Mouse (Mus musculus) hindbrain, embryonic 12.5 days (tissue): ENCODE measurements around the gene Tbc1d10a. TPM values are rescaled to one million over a fixed set of nuclear protein-coding genes. Genes with fewer than 3 reads are reported as not detected.

Experiments used
- ATAC-seq: fragments of 200-750 bp; cut with Nextera tagmentation; 2 replicates; pipeline ENCODE4 v1.8.0; 2017; ENCODE audit warnings: moderate TSS enrichment; ENCODE audit not compliant: low FRiP score
- H3K27ac ChIP-seq: fragments of 300-500 bp; sonication (generic); 2 replicates; pipeline ENCODE4 v1.5.1; 2016; ENCODE audit warnings: mild to moderate bottlenecking
- H3K27me3 ChIP-seq: fragments of 300-500 bp; sonication (generic); 2 replicates; pipeline ENCODE4 v1.6.1; 2016; ENCODE audit warnings: mild to moderate bottlenecking
- H3K36me3 ChIP-seq: fragments of 300-500 bp; sonication (generic); 2 replicates; pipeline ENCODE4 v1.6.1; 2016; ENCODE audit warnings: mild to moderate bottlenecking
- H3K4me1 ChIP-seq: fragments of 300-500 bp; sonication (generic); 2 replicates; pipeline ENCODE4 v1.6.1; 2016
- H3K4me2 ChIP-seq: fragments of 300-500 bp; sonication (generic); replicated peaks from 2 replicates; pipeline ENCODE4 v1.6.1; 2016; ENCODE audit warnings: mild to moderate bottlenecking
- H3K4me3 ChIP-seq: fragments of 300-500 bp; sonication (generic); 2 replicates; pipeline ENCODE4 v1.5.1; 2016; ENCODE audit warnings: mild to moderate bottlenecking
- H3K9ac ChIP-seq: fragments of 300-500 bp; sonication (generic); 2 replicates; pipeline ENCODE4 v1.6.1; 2016; ENCODE audit warnings: mild to moderate bottlenecking, moderate library complexity
- H3K9me3 ChIP-seq: fragments of 300-500 bp; sonication (generic); replicated peaks from 2 replicates; pipeline ENCODE4 v1.6.1; 2016; ENCODE audit warnings: mild to moderate bottlenecking
- WGBS: fragments of 180-500 bp; shearing (Covaris S2); methylation state at CpG from one replicate; pipeline ENCODE4 v1.1.7; 2016; 5-methylcytosine and 5-hydroxymethylcytosine counted together
- polyA plus RNA-seq: library from polyadenylated mRNA; unstranded; fragments of >200 nt; fragmentation: Nextera tagmentation; extraction: Ambion mirVana; gene quantifications from 2 replicates; pipeline ENCODE4 v1.2.1, GENCODE M21; 2016

The Tbc1d10a gene
- polyA plus RNA-seq, 1 experiment from 2014 or later = 29.2 TPM

- no peak for ATAC-seq
- Histone ChIP-seq H3K9me3 (no peaks in the 10 kb centered on the region), H3K4me1 (no peaks in the 10 kb centered on the region), H3K27ac (no peak within 1 kb of the TSS), H3K36me3 (no peaks in the 10 kb centered on the region), H3K4me3 (no peak within 1 kb of the TSS), H3K27me3 (no peaks in the 10 kb centered on the region), H3K4me2 (no peak within 1 kb of the TSS), H3K9ac (no peak within 1 kb of the TSS)
- 77% methylated on average over 16 of the region's 16 CpGs for whole genome bisulfite sequencing
Measured at GRCm38 (mm10) chr11:4235665-4236545, 49.3 kb downstream of the Tbc1d10a start, which contains the start of gene Osm. Osm (plus strand) TSS chr11:4236420.

GRCm38 (mm10) chr11:4236546-4237067 is 50.0 kb downstream of the Tbc1d10a start:
- no peaks in the 10 kb centered on the region for H3K27me3 ChIP-seq
- H3K4me3 ChIP-seq = no peak overlapping the region
- 91% methylated on average over 21 of the region's 21 CpGs for WGBS
- no peaks in the 10 kb centered on the region for H3K36me3 ChIP-seq
- ATAC-seq = no peak
- H3K9me3 ChIP-seq = no peaks in the 10 kb centered on the region
- no peak overlapping the region for H3K27ac ChIP-seq
- H3K4me2 ChIP-seq = no peak overlapping the region
- no peak overlapping the region for H3K9ac ChIP-seq
- H3K4me1 ChIP-seq = no peaks in the 10 kb centered on the region

- 79% methylated on average over 18 of the region's 18 CpGs for WGBS
- Histone ChIP-seq H3K27ac (no peak overlapping the region), H3K36me3 (no peaks in the 10 kb centered on the region), H3K4me3 (no peak overlapping the region), H3K4me1 (no peaks in the 10 kb centered on the region), H3K27me3 (no peaks in the 10 kb centered on the region), H3K9ac (no peak overlapping the region), H3K4me2 (no peak overlapping the region), H3K9me3 (no peaks in the 10 kb centered on the region)
- no peak for ATAC-seq
Measured at GRCm38 (mm10) chr11:4237389-4237912, 50.9 kb downstream of the Tbc1d10a start.

GRCm38 (mm10) chr11:4238167-4238566 is 51.6 kb downstream of the Tbc1d10a start:
- Histone ChIP-seq H3K36me3 (no peaks in the 10 kb centered on the region), H3K4me3 (no peak overlapping the region), H3K9ac (no peak overlapping the region), H3K27ac (no peak overlapping the region), H3K4me1 (no peaks in the 10 kb centered on the region), H3K4me2 (no peak overlapping the region), H3K9me3 (no peaks in the 10 kb centered on the region), H3K27me3 (no peaks in the 10 kb centered on the region)
- no peak for ATAC-seq
- whole genome bisulfite sequencing = 94% methylated on average over 6 of the region's 6 CpGs

GRCm38 (mm10) chr11:4239691-4240090 is 53.1 kb downstream of the Tbc1d10a start:
- Histone ChIP-seq H3K27ac (no peak overlapping the region), H3K27me3 (no peaks in the 10 kb centered on the region), H3K4me1 (no peaks in the 10 kb centered on the region), H3K9me3 (no peaks in the 10 kb centered on the region), H3K9ac (no peak overlapping the region), H3K4me3 (no peak overlapping the region), H3K4me2 (no peak overlapping the region), H3K36me3 (no peaks in the 10 kb centered on the region)
- 90% methylated on average over 23 of the region's 23 CpGs for WGBS
- ATAC-seq = no peak

- WGBS = 71% methylated on average over 7 of the region's 7 CpGs
- ATAC-seq = no peak
- Histone ChIP-seq H3K27me3 (no peaks in the 10 kb centered on the region), H3K4me2 (no peak overlapping the region), H3K9ac (no peak overlapping the region), H3K4me3 (no peak overlapping the region), H3K4me1 (no peaks in the 10 kb centered on the region), H3K9me3 (no peaks in the 10 kb centered on the region), H3K36me3 (no peaks in the 10 kb centered on the region), H3K27ac (no peak overlapping the region)
Measured at GRCm38 (mm10) chr11:4240151-4240550, 53.6 kb downstream of the Tbc1d10a start.

- ATAC-seq = no peak
- Histone ChIP-seq H3K9me3 (no peaks in the 10 kb centered on the region), H3K9ac (no peak overlapping the region), H3K27me3 (no peaks in the 10 kb centered on the region), H3K4me2 (no peak overlapping the region), H3K36me3 (no peaks in the 10 kb centered on the region), H3K4me1 (no peaks in the 10 kb centered on the region), H3K4me3 (no peak overlapping the region), H3K27ac (no peak overlapping the region)
- 83% methylated on average over 4 of the region's 4 CpGs for WGBS
Measured at GRCm38 (mm10) chr11:4241180-4241579, 54.6 kb downstream of the Tbc1d10a start.

GRCm38 (mm10) chr11:4246126-4246525 is 59.5 kb downstream of the Tbc1d10a start:
- Histone ChIP-seq H3K9ac (no peak overlapping the region), H3K27me3 (no peaks in the 10 kb centered on the region), H3K4me3 (no peak overlapping the region), H3K4me2 (no peak overlapping the region), H3K4me1 (no peaks in the 10 kb centered on the region), H3K36me3 (no peaks in the 10 kb centered on the region), H3K9me3 (no peaks in the 10 kb centered on the region), H3K27ac (no peak overlapping the region)
- WGBS = 65% methylated on average over 6 of the region's 6 CpGs
- ATAC-seq = no peak

GRCm38 (mm10) chr11:4246623-4247022 is 60.0 kb downstream of the Tbc1d10a start:
- H3K9ac ChIP-seq = no peak overlapping the region
- H3K27ac ChIP-seq = no peak overlapping the region
- H3K36me3 ChIP-seq = no peaks in the 10 kb centered on the region
- no peaks in the 10 kb centered on the region for H3K27me3 ChIP-seq
- no peak overlapping the region for H3K4me3 ChIP-seq
- no peak overlapping the region for H3K4me2 ChIP-seq
- WGBS = 73% methylated on average over 4 of the region's 4 CpGs
- no peaks in the 10 kb centered on the region for H3K9me3 ChIP-seq
- ATAC-seq = no peak
- no peaks in the 10 kb centered on the region for H3K4me1 ChIP-seq

- 78% methylated on average over 14 of the region's 14 CpGs for WGBS
- ATAC-seq = no peak
- no peaks in the 10 kb centered on the region for H3K36me3 ChIP-seq
- no peaks in the 10 kb centered on the region for H3K4me1 ChIP-seq
- no peak overlapping the region for H3K9ac ChIP-seq
- H3K27ac ChIP-seq = no peak overlapping the region
- peaks cover 3% of the 10 kb centered on the region; the same call in 1 of the 2 replicates for H3K27me3 ChIP-seq
- H3K4me3 ChIP-seq = no peak overlapping the region
- H3K9me3 ChIP-seq = no peaks in the 10 kb centered on the region
- H3K4me2 ChIP-seq = no peak overlapping the region
Measured at GRCm38 (mm10) chr11:4247201-4247959, 60.8 kb downstream of the Tbc1d10a start.

GRCm38 (mm10) chr11:4249151-4249550 is 62.6 kb downstream of the Tbc1d10a start:
- H3K27me3 ChIP-seq = peaks cover 3% of the 10 kb centered on the region; the same call in 1 of the 2 replicates
- WGBS = 97% methylated on average over 3 of the region's 3 CpGs
- no peaks in the 10 kb centered on the region for H3K36me3 ChIP-seq
- no peak for ATAC-seq
- H3K9me3 ChIP-seq = no peaks in the 10 kb centered on the region
- H3K4me1 ChIP-seq = no peaks in the 10 kb centered on the region
- no peak overlapping the region for H3K4me3 ChIP-seq
- H3K27ac ChIP-seq = no peak overlapping the region
- H3K9ac ChIP-seq = no peak overlapping the region
- H3K4me2 ChIP-seq = no peak overlapping the region

GRCm38 (mm10) chr11:4250290-4250689 is 63.7 kb downstream of the Tbc1d10a start:
- H3K4me3 ChIP-seq = no peak overlapping the region
- H3K27me3 ChIP-seq = peaks cover 3% of the 10 kb centered on the region; the same call in 1 of the 2 replicates
- no peak overlapping the region for H3K27ac ChIP-seq
- no peak for ATAC-seq
- H3K4me2 ChIP-seq = no peak overlapping the region
- no peaks in the 10 kb centered on the region for H3K9me3 ChIP-seq
- WGBS = 75% methylated on average over 7 of the region's 7 CpGs
- H3K9ac ChIP-seq = no peak overlapping the region
- H3K4me1 ChIP-seq = no peaks in the 10 kb centered on the region
- H3K36me3 ChIP-seq = no peaks in the 10 kb centered on the region
